Mouse (Mus musculus): ENCODE data around the gene Lrig1.

DNA sequence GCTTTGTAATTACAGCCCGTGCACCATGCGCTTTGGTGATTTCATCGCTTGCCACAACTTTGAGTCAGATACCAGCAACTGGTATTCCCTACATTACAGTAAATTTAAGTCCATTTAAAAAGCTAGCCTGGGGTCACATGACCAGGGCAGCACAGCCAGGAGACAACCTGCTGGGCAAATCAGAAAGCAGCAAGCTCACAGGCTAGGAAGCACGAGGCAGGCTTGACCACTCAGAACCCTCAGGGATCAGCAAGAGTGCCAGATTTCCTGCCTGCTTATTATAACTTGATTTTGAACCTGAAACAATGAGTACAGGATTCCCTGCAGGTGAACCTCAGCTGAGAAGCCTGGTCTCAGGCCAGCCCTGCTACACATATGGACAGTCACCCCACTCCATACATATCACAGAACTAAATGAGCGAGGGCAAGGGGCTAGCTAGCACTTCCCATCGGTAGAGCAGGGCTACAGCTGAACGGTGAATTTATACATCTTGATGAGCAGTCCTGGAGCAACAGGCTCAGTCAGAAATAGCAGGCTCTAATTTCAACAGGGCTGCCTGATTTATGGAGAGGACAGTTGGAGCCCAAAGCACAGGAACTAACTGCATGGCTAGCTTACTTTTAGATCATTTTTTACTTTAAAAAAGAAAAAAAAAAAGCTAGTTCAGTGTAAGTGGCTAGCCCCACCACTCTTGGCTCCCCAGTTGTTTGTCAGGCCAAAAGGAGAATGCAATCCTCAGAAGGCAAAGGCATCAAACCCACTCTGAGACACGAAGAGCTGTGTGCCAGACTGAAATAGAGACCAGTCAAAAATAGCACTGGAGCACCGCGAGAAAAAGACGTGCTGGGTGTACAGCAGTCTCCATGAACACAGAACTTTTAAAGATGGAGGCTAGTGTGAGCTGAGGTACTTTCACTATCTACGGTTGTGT lies 42.5 kb downstream of the Lrig1 start:
- TF ChIP-seq CTCF (IDR thresholded peaks at IDR 0.05; ENCODE audit: extremely low read depth, insufficient read depth, insufficient read length, insufficient replicate concordance) = no peak
- TF ChIP-seq POLR2A (IDR thresholded peaks at IDR 0.05; ENCODE audit: low read depth, low read length) = no peak

Data from spleen, adult 2 months (tissue).